ENCODE assay signal across 8 mouse cellular contexts in genomic region chr14:19584804-19585667, GRCm38 (mm10). TPM values are rescaled to one million over a fixed set of nuclear protein-coding genes. Genes with fewer than 3 reads are reported as not detected.
A peak's percentile ranks its signal among the peaks of the same experiment; 100 is the strongest.
DNase-seq lines count a peak whose midpoint lies in the region; ATAC-seq and TF ChIP-seq lines count a peak whose summit lies in the region.
"Not testable (repeated sequence)": the region's sequence is repeated elsewhere in the genome, so short reads cannot be mapped to it uniquely, and the experiment has no call there.

Gene Gm2237, minus strand, starts transcription at chr14:19585135.

- not testable (repeated sequence) for TF ChIP-seq CTCF in E14TG2a.4 (conservative IDR thresholded peaks at IDR 0.05; ENCODE audit: low read length); gastrocnemius, adult 2 months (IDR thresholded peaks at IDR 0.05); liver, postnatal 0 days (IDR thresholded peaks at IDR 0.05; ENCODE audit: low read depth); thymus, adult 2 months (IDR thresholded peaks at IDR 0.05; ENCODE audit: borderline replicate concordance, control insufficient read depth, extremely low read depth, insufficient read depth, low read length, poor library complexity)

- H3K27me3 ChIP-seq in E14TG2a.4 (ENCODE audit: insufficient read depth, low read length); hindbrain, embryonic 11.5 days (ENCODE audit: control insufficient read depth, insufficient read depth, low read length); liver, postnatal 0 days (ENCODE audit: insufficient read depth, low read length); neural tube, embryonic 12.5 days (replicated peaks); thymus, adult 2 months (ENCODE audit: control insufficient read depth, insufficient read depth, low read length): not testable (repeated sequence)

- not testable (repeated sequence) for TF ChIP-seq EP300 in liver, postnatal 0 days (IDR thresholded peaks at IDR 0.05; ENCODE audit: low read depth)

- peak within 1 kb of the TSS; percentile 72 for H3K27ac ChIP-seq in gastrocnemius, adult 2 months
- not testable (repeated sequence) for H3K27ac ChIP-seq in hindbrain, embryonic 11.5 days (ENCODE audit: low read depth, low read length); liver, postnatal 0 days (ENCODE audit: low read depth); neural tube, embryonic 12.5 days; thymus, adult 2 months (ENCODE audit: control insufficient read depth, insufficient read depth, low read length)

- WGBS in hindbrain, embryonic 11.5 days = under 1% methylated on average over 14 of the region's 62 CpGs
- 2% methylated on average over 9 of the region's 62 CpGs for WGBS in liver, postnatal 0 days (ENCODE audit: insufficient replicate concordance)
- WGBS in neural tube, embryonic 12.5 days = 2% methylated on average over 21 of the region's 62 CpGs
- 1% methylated on average over 38 of the region's 62 CpGs for WGBS in thymus, adult 2 months

- not testable (repeated sequence) for H3K36me3 ChIP-seq in E14TG2a.4 (ENCODE audit: insufficient read depth, low read length); hindbrain, embryonic 11.5 days (ENCODE audit: control insufficient read depth, insufficient read depth, low read length); liver, postnatal 0 days (replicated peaks; ENCODE audit: insufficient read depth, low read length); neural tube, embryonic 12.5 days; thymus, adult 2 months (ENCODE audit: control insufficient read depth, insufficient read depth, low read length)

- peak; percentile 41 for DNase-seq in gastrocnemius, adult 2 months
- DNase-seq in hindbrain, embryonic 11.5 days (ENCODE audit: low spot score) = peak; percentile 30
- DNase-seq in kidney, postnatal 4 days = peak; percentile 54 to 66
- peak; percentile 16 for DNase-seq in liver, postnatal 0 days
- peak; percentile 18 for DNase-seq in thymus, adult 2 months

- peak; percentile 58; the same call in 1 of the 2 replicates for ATAC-seq in common myeloid progenitor, adult 5-6 weeks (replicated peaks; ENCODE audit: low read depth, poor library complexity, severe bottlenecking)
- ATAC-seq in hindbrain, embryonic 11.5 days (ENCODE audit: low FRiP score); liver, postnatal 0 days; neural tube, embryonic 12.5 days (ENCODE audit: low FRiP score, low read depth): not testable (repeated sequence)

- intact Hi-C loops in gastrocnemius, adult 2 months (cut with DNase I) = not testable (repeated sequence)

- peak within 1 kb of the TSS; percentile 48; the same call in 1 of the 2 replicates for H3K9ac ChIP-seq in hindbrain, embryonic 11.5 days (ENCODE audit: low read depth, low read length)
- H3K9ac ChIP-seq in liver, postnatal 0 days (replicated peaks) = not testable (repeated sequence)
- peak within 1 kb of the TSS; percentile 65 for H3K9ac ChIP-seq in neural tube, embryonic 12.5 days

- not testable (repeated sequence) for H3K4me1 ChIP-seq in E14TG2a.4 (replicated peaks; ENCODE audit: low read depth, low read length); hindbrain, embryonic 11.5 days (replicated peaks; ENCODE audit: control insufficient read depth, insufficient read depth, low read length); liver, postnatal 0 days (ENCODE audit: insufficient read depth); neural tube, embryonic 12.5 days; thymus, adult 2 months (replicated peaks; ENCODE audit: control insufficient read depth, insufficient read depth, low read length)

- peak within 1 kb of the TSS; percentile 33 for H3K4me2 ChIP-seq in hindbrain, embryonic 11.5 days (replicated peaks; ENCODE audit: low read depth, low read length)
- H3K4me2 ChIP-seq in liver, postnatal 0 days (ENCODE audit: low read depth, low read length) = peak within 1 kb of the TSS; percentile 55
- peak within 1 kb of the TSS; percentile 57 for H3K4me2 ChIP-seq in neural tube, embryonic 12.5 days (replicated peaks)

- TF ChIP-seq POLR2A in thymus, adult 2 months (IDR thresholded peaks at IDR 0.05; ENCODE audit: control insufficient read depth, extremely low read depth, insufficient read depth, low read length, poor library complexity) = not testable (repeated sequence)

- peak within 1 kb of the TSS; percentile 49 for H3K4me3 ChIP-seq in E14TG2a.4 (replicated peaks; ENCODE audit: low read length)
- H3K4me3 ChIP-seq in gastrocnemius, adult 2 months = peak within 1 kb of the TSS; percentile 68
- H3K4me3 ChIP-seq in hindbrain, embryonic 11.5 days (ENCODE audit: low read depth, low read length) = peak within 1 kb of the TSS; percentile 41
- peak within 1 kb of the TSS; percentile 24; the same call in 1 of the 2 replicates for H3K4me3 ChIP-seq in liver, postnatal 0 days (ENCODE audit: low read depth, low read length)
- peak within 1 kb of the TSS; percentile 49 for H3K4me3 ChIP-seq in neural tube, embryonic 12.5 days
- H3K4me3 ChIP-seq in thymus, adult 2 months (ENCODE audit: control insufficient read depth, insufficient read depth, low read length) = peak within 1 kb of the TSS; percentile 54

- H3K9me3 ChIP-seq in E14TG2a.4 (ENCODE audit: low read length); hindbrain, embryonic 11.5 days (ENCODE audit: control insufficient read depth, low read length); liver, postnatal 0 days (ENCODE audit: low read length); neural tube, embryonic 12.5 days: not testable (repeated sequence)

RNA-seq across cellular contexts. Expression of gene Gm2237, which starts in this region (rescaled TPM):
- 1.6 and 5.7 TPM in 2 replicates for total RNA-seq in common myeloid progenitor, adult 5-6 weeks (2017)
- total RNA-seq in gastrocnemius, adult 2 months (2021) = under 1 TPM in 1 of 2 experiments, not detected in 1; 0.64 TPM
- 3.9 and 4.4 TPM in 2 replicates for polyA plus RNA-seq in hindbrain, embryonic 11.5 days (2014; fragmentation: Nextera tagmentation; extraction: Ambion mirVana)
- 0.09 and 0.12 TPM in 2 replicates for polyA plus RNA-seq in liver, postnatal 0 days (2015; fragmentation: Nextera tagmentation; extraction: Ambion mirVana)
- polyA plus RNA-seq in neural tube, embryonic 12.5 days (2016; fragmentation: Nextera tagmentation; extraction: Ambion mirVana) = 3.2 and 4.2 TPM in 2 replicates
- polyA plus RNA-seq in thymus, adult 2 months (2012; rRNA removed) = 0.94 and 1.2 TPM in 2 replicates

Comparison
In these comparisons a context has a peak if more than half of its experiments do, and no peak if none do; other contexts are left out.
1. Peak in DNase-seq, H3K4me3 ChIP-seq and H3K27ac ChIP-seq in gastrocnemius, adult 2 months; RNA of the gene not detected or under 1 TPM.
2. Peak in DNase-seq, H3K4me3 ChIP-seq and H3K4me2 ChIP-seq in liver, postnatal 0 days; RNA of the gene not detected or under 1 TPM.